Mouse (Mus musculus) mouse trophoblast stem cell (cell line): ENCODE data around the gene Tubgcp4.
"Not testable (repeated sequence)": the region's sequence is repeated elsewhere in the genome, so short reads cannot be mapped to it uniquely, and the experiment has no call there.

Source experiments
- in situ Hi-C, 2 experiments: fragments of 300-500 bp; cut with MseI, MboI; formaldehyde crosslinking; loops; 2 replicates in 1 of 2; 3 replicates in 1 of 2; pipeline ENCODE4 v1.15.1; 2025

The Tubgcp4 gene

GRCm38 (mm10) chr2:121170481-121170971, at the start of gene Tubgcp4:
Gene Tubgcp4, plus strand, starts transcription at chr2:121170654.
- in situ Hi-C loops = no loop called here

GRCm38 (mm10) chr2:121126302-121126701, 44.2 kb upstream of the Tubgcp4 start:
- in situ Hi-C loops = not testable (repeated sequence)

- in situ Hi-C loops = no loop called here
These were observed 42.9 kb upstream of the Tubgcp4 start for GRCm38 (mm10) chr2:121127536-121127935.

GRCm38 (mm10) chr2:121128865-121129620, 41.4 kb upstream of the Tubgcp4 start:
- in situ Hi-C loops = no loop called here

GRCm38 (mm10) chr2:121132822-121133221, 37.6 kb upstream of the Tubgcp4 start:
- in situ Hi-C loops = no loop called here

- in situ Hi-C loops = no loop called here
These were observed 33.1 kb upstream of the Tubgcp4 start for GRCm38 (mm10) chr2:121137371-121137770.

GRCm38 (mm10) chr2:121139266-121140017, 31.0 kb upstream of the Tubgcp4 start:
- in situ Hi-C loops = no loop called here

GRCm38 (mm10) chr2:121140018-121140882, 30.2 kb upstream of the Tubgcp4 start, which contains the start of the genes Adal and Lcmt2:
Gene Adal, plus strand, starts transcription at chr2:121140428.
Gene Lcmt2, minus strand, starts transcription at chr2:121140653.
- in situ Hi-C loops = no loop called here

GRCm38 (mm10) chr2:121141216-121142035, 29.0 kb upstream of the Tubgcp4 start:
- in situ Hi-C loops = no loop called here

- in situ Hi-C loops = no loop called here
These were observed 28.0 kb upstream of the Tubgcp4 start for GRCm38 (mm10) chr2:121142415-121142814.

- in situ Hi-C loops = no loop called here
These were observed 20.8 kb upstream of the Tubgcp4 start for GRCm38 (mm10) chr2:121149679-121150078.

GRCm38 (mm10) chr2:121153100-121153499, 17.4 kb upstream of the Tubgcp4 start:
- in situ Hi-C loops = no loop called here

- in situ Hi-C loops = no loop called here
These were observed 1.3 kb upstream of the Tubgcp4 start for GRCm38 (mm10) chr2:121169173-121169572.

- in situ Hi-C loops = no loop called here
These were observed 552 bp upstream of the Tubgcp4 start for GRCm38 (mm10) chr2:121169902-121170301.

- in situ Hi-C loops = no loop called here
These were observed 707 bp downstream of the Tubgcp4 start, which contains the start of gene Zscan29 for GRCm38 (mm10) chr2:121170980-121171742. Gene Zscan29, minus strand, starts transcription at chr2:121171125.

- in situ Hi-C loops = no loop called here
These were observed 8.5 kb downstream of the Tubgcp4 start for GRCm38 (mm10) chr2:121178828-121179479.

GRCm38 (mm10) chr2:121183431-121183830, 13.0 kb downstream of the Tubgcp4 start:
- in situ Hi-C loops = no loop called here

GRCm38 (mm10) chr2:121184142-121184541, 13.7 kb downstream of the Tubgcp4 start:
- in situ Hi-C loops = no loop called here

- in situ Hi-C loops = no loop called here
These were observed 18.1 kb downstream of the Tubgcp4 start for GRCm38 (mm10) chr2:121188530-121188929.
